Mouse (Mus musculus): ENCODE results near the gene Capn10. TPM values are rescaled to one million over a fixed set of nuclear protein-coding genes. Genes with fewer than 3 reads are reported as not detected.
A peak's percentile ranks its signal among the peaks of the same experiment; 100 is the strongest.

Capn10 gene
- polyA plus RNA-seq, 1 experiment: 29.0 TPM

DNA sequence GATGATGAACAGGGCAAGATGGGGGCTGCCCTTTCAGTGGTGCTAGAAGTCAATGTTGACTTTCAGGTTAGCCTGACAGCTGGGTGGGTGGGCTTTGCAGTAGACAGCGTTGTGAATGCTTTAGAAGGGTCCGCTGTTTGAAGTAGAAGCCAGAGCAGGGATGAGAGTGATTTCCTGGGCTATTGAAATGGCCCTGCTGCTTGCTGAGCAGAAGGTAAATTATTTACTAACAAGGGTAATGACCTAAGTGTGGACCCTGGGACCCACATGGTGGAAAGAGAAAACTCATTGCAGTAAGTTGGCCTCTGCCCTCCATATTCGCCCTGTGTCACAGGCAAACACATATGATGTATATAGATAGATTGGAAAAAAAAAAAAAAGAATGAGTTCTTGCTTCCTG is 2.3 kb downstream of the Capn10 start:
- Histone ChIP-seq H3K27ac (ENCODE audit: insufficient read depth, low read depth, low read length) (no peak overlapping the region), H3K4me3 (ENCODE audit: low read depth, low read length) (no peak overlapping the region), H3K4me1 (ENCODE audit: control insufficient read depth, insufficient read depth, insufficient read length, low read length) (peaks cover 30% of the 10 kb centered on the region), H3K36me3 (ENCODE audit: control insufficient read depth, insufficient read depth, low read length) (peaks cover 21% of the 10 kb centered on the region), H3K27me3 (ENCODE audit: control insufficient read depth, insufficient read depth, low read length) (no peaks in the 10 kb centered on the region)
- TF ChIP-seq CTCF (IDR thresholded peaks at IDR 0.05; ENCODE audit: extremely low read depth, insufficient read length, insufficient replicate concordance, low read depth, low read length) (no peak), POLR2A (IDR thresholded peaks at IDR 0.05; ENCODE audit: low read depth, low read length) (no peak)
- WGBS: 66% methylated on average over 3 of the region's 3 CpGs

DNA sequence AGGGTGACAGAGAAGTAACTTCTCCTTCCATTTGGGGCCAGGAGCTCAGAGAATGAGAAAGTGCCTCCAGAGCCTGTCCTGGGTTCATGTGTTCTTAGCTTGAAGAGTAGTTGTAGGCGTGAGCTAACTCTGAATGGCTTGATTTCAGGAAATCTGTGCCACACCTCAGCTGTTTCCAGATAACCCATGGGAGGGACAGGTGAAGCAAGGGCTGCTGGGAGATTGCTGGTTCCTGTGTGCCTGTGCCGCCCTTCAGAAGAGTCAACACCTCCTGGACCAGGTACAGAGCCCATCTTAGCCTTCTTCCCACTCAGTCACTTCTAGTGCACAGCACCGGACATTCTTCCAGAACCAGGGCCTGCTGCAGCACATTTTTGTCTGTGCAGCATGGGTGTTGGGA is 3.6 kb downstream of the Capn10 start:
- WGBS: 36% methylated on average over 3 of the region's 3 CpGs
- Histone ChIP-seq H3K27ac (ENCODE audit: insufficient read depth, low read depth, low read length) (peak overlapping the region; percentile 65), H3K4me3 (ENCODE audit: low read depth, low read length) (no peak overlapping the region), H3K36me3 (ENCODE audit: control insufficient read depth, insufficient read depth, low read length) (peaks cover 28% of the 10 kb centered on the region), H3K4me1 (ENCODE audit: control insufficient read depth, insufficient read depth, insufficient read length, low read length) (peaks cover 25% of the 10 kb centered on the region), H3K27me3 (ENCODE audit: control insufficient read depth, insufficient read depth, low read length) (no peaks in the 10 kb centered on the region)
- TF ChIP-seq POLR2A (IDR thresholded peaks at IDR 0.05; ENCODE audit: low read depth, low read length): no peak
- TF ChIP-seq CTCF (IDR thresholded peaks at IDR 0.05; ENCODE audit: extremely low read depth, insufficient read length, insufficient replicate concordance, low read depth, low read length): no peak

DNA sequence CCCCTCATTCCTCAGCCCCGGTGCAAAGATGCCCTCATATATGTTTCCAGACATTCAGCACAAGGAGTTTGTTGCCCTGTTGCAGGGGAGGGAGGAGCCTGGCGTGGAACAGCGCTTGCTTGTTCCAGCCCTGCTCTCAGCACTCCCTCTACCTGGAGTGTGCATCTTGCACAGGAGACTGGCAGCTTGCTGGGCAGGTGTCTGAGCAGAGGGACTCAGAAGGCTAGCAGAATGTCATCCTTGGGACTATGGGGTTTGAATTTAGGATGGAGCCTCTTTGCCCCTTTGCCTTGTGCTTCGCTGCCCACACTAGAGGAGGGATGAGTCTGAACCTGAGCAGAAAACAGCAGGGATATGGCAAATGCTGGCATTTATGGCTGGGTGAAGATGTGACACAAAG is 5.6 kb downstream of the Capn10 start:
- H3K4me1 ChIP-seq (ENCODE audit: control insufficient read depth, insufficient read depth, insufficient read length, low read length): peaks cover 20% of the 10 kb centered on the region
- no peak for TF ChIP-seq POLR2A (IDR thresholded peaks at IDR 0.05; ENCODE audit: low read depth, low read length)
- TF ChIP-seq CTCF (IDR thresholded peaks at IDR 0.05; ENCODE audit: extremely low read depth, insufficient read length, insufficient replicate concordance, low read depth, low read length): no peak
- H3K27ac ChIP-seq (ENCODE audit: insufficient read depth, low read depth, low read length): no peak overlapping the region
- H3K36me3 ChIP-seq (ENCODE audit: control insufficient read depth, insufficient read depth, low read length): peaks cover 40% of the 10 kb centered on the region
- H3K4me3 ChIP-seq (ENCODE audit: low read depth, low read length): no peak overlapping the region
- H3K27me3 ChIP-seq (ENCODE audit: control insufficient read depth, insufficient read depth, low read length): no peaks in the 10 kb centered on the region
- WGBS: 96% methylated on average over 4 of the region's 4 CpGs

DNA sequence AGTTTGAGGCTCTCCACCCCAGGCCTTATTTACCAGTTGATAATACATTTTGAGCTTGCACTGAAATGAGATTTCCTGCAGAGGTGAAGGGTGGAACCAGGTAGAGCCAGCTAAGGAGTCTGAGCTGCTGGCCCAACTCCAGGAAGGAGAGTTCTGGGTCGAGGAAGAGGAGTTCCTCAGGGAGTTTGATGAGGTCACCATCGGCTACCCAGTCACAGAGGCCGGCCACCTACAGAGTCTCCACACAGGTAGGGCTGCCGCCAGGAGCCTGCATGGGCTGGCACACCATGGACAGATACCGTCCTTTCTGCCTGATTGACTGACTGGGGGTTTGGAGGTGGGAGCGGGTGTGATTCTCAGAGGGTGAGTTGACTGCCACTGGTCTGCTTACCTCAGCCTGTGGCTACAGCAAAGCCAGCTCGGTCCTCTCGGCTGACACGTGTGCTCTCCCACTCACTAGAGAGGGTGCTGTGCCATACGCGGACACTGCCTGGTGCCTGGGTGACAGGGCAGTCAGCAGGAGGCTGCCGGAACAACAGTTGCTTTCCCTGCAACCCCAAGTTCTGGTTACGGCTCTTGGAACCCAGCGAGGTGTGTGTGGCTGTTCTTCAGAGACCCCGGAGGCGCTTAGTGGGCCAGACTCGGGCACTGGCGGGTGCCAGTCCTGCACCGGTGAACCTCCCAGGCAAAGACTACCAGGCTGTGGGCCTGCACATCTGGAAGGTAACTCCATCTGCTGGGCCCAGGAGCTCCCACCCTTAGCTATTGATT is 9.2 kb downstream of the Capn10 start:
- H3K4me1 ChIP-seq (ENCODE audit: control insufficient read depth, insufficient read depth, insufficient read length, low read length): peaks cover 7% of the 10 kb centered on the region; the same call in 1 of the 2 replicates
- no peaks in the 10 kb centered on the region for H3K27me3 ChIP-seq (ENCODE audit: control insufficient read depth, insufficient read depth, low read length)
- H3K36me3 ChIP-seq (ENCODE audit: control insufficient read depth, insufficient read depth, low read length): peaks cover 58% of the 10 kb centered on the region
- H3K4me3 ChIP-seq (ENCODE audit: low read depth, low read length): no peak overlapping the region
- H3K27ac ChIP-seq (ENCODE audit: insufficient read depth, low read depth, low read length): no peak overlapping the region
- 90% methylated on average over 19 of the region's 19 CpGs for WGBS
- TF ChIP-seq POLR2A (IDR thresholded peaks at IDR 0.05; ENCODE audit: low read depth, low read length) (no peak), CTCF (IDR thresholded peaks at IDR 0.05; ENCODE audit: extremely low read depth, insufficient read length, insufficient replicate concordance, low read depth, low read length) (no peak)

DNA sequence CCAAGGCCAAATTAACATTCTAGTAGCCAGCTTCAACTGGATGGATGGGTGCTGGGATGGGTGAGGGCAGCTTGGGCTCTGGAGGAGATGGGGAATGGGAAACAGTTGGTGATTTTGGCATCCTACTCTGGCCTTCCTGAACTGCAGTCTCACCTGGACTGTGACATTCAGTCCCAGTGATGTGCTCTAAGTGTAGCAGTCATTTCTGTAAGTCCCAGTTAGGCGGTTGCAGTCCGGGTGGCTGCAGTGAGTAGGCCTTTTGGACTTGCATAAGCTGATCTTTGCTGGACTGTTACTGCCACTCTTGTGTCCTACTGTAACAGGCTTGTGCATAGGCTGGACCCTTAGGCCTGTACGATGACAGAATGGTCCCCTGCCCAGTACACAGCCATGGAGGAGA is 13.8 kb downstream of the Capn10 start:
- Histone ChIP-seq H3K36me3 (ENCODE audit: control insufficient read depth, insufficient read depth, low read length) (peaks cover 30% of the 10 kb centered on the region), H3K4me1 (ENCODE audit: control insufficient read depth, insufficient read depth, insufficient read length, low read length) (peaks cover 14% of the 10 kb centered on the region; the same call in 1 of the 2 replicates), H3K4me3 (ENCODE audit: low read depth, low read length) (no peak overlapping the region), H3K27me3 (ENCODE audit: control insufficient read depth, insufficient read depth, low read length) (no peaks in the 10 kb centered on the region), H3K27ac (ENCODE audit: insufficient read depth, low read depth, low read length) (no peak overlapping the region)
- TF ChIP-seq CTCF (IDR thresholded peaks at IDR 0.05; ENCODE audit: extremely low read depth, insufficient read length, insufficient replicate concordance, low read depth, low read length): no peak
- no peak for TF ChIP-seq POLR2A (IDR thresholded peaks at IDR 0.05; ENCODE audit: low read depth, low read length)
- 96% methylated on average over 3 of the region's 3 CpGs for WGBS

DNA sequence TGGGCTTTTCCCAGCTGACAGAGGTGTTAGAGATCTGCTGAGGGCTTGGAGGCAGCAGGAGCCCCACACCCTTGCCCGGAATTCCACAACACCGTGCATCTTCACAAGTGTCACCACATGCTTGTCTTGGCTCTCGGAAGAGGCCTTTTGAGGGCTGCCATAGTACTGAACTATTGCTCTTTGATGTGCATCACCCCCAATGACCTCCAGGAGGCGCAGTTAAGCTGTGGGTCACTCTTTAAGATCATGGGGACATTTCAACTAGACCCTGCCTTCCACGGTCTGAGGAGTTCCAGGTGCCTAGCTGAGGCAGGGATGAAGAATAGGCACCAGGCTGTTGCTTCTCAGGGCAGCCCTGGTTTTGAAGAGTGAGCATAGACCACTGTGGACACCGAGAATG is 15.2 kb downstream of the Capn10 start:
- WGBS: 34% methylated on average over 6 of the region's 6 CpGs
- TF ChIP-seq CTCF (IDR thresholded peaks at IDR 0.05; ENCODE audit: extremely low read depth, insufficient read length, insufficient replicate concordance, low read depth, low read length) (peak; percentile 60; the same call in 1 of the 2 replicates), POLR2A (IDR thresholded peaks at IDR 0.05; ENCODE audit: low read depth, low read length) (no peak; the same call in 1 of the 2 replicates)
- Histone ChIP-seq H3K27ac (ENCODE audit: insufficient read depth, low read depth, low read length) (peak overlapping the region; percentile 65), H3K4me1 (ENCODE audit: control insufficient read depth, insufficient read depth, insufficient read length, low read length) (peaks cover 14% of the 10 kb centered on the region; the same call in 1 of the 2 replicates), H3K36me3 (ENCODE audit: control insufficient read depth, insufficient read depth, low read length) (peaks cover 23% of the 10 kb centered on the region), H3K4me3 (ENCODE audit: low read depth, low read length) (peak overlapping the region; percentile 68), H3K27me3 (ENCODE audit: control insufficient read depth, insufficient read depth, low read length) (no peaks in the 10 kb centered on the region)

DNA sequence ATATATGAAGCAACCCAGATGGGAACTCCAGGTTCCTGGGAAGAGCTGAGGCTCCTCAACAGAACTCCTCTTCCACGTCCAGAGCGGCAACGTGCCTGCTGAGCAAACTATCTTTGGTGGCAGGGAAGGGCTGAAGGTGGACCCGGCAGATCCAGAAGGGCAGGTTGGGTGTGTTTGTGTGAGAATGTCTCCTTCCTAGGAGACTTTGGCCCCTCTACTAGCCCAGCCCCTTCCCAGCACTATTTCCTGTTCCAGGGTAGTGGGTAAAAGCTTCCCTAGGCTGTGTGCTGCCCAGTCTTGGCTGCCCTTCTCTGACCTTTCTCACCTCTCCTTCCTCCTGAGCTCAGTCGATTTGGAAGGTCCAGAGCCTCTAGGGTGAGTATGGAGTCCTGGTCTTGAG is 16.4 kb downstream of the Capn10 start, which contains the start of gene Gpr35:
TSS of gene Gpr35 (plus strand) at position 259 of the 400 bp plus-strand sequence.
- peak within 1 kb of the TSS; percentile 68 for H3K4me3 ChIP-seq (ENCODE audit: low read depth, low read length)
- peak within 1 kb of the TSS; percentile 78 for H3K27ac ChIP-seq (ENCODE audit: insufficient read depth, low read depth, low read length)
- 26% methylated on average over 5 of the region's 5 CpGs for WGBS
- peaks cover 14% of the 10 kb centered on the region; the same call in 1 of the 2 replicates for H3K4me1 ChIP-seq (ENCODE audit: control insufficient read depth, insufficient read depth, insufficient read length, low read length)
- peaks cover 12% of the 10 kb centered on the region; the same call in 1 of the 2 replicates for H3K36me3 ChIP-seq (ENCODE audit: control insufficient read depth, insufficient read depth, low read length)
- TF ChIP-seq POLR2A (IDR thresholded peaks at IDR 0.05; ENCODE audit: low read depth, low read length) (peak; percentile 39; the same call in 1 of the 2 replicates), CTCF (IDR thresholded peaks at IDR 0.05; ENCODE audit: extremely low read depth, insufficient read length, insufficient replicate concordance, low read depth, low read length) (no peak)
- no peaks in the 10 kb centered on the region for H3K27me3 ChIP-seq (ENCODE audit: control insufficient read depth, insufficient read depth, low read length)

Measured in small intestine, adult 2 months (tissue).